Mouse (Mus musculus) A20 (cell line): ENCODE measurements around the gene Epha10.
A peak's percentile ranks its signal among the peaks of the same experiment; 100 is the strongest.

Experiments used
- DNase-seq: peaks from one replicate; pipeline ENCODE4 v3.0.0-alpha.2; 2011; ENCODE audit warnings: low read depth, low spot score

The Epha10 gene

DNA sequence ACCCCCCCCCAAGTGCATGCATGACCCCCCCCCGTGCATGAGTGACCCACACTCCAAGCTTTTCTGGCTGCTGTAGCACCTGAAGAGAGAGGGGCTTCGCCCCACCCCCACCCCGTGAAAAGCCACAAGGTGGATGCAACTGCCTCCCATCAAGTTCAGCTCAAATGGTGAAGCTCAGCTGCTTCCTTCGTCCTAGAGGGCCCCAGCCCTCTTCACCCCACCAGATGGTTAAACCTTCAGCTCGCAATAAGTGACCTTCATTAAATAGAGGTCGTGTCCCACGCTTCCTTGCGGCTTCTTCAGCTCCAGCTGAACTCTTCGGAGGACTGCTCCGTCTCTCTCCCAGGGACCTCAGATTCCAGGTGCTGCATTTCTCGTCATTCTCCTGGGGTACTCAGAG is at the start of gene Epha10:
Gene Epha10 (plus strand): TSS at position 301 of the 400 bp plus-strand sequence.
- no peak for DNase-seq

DNA sequence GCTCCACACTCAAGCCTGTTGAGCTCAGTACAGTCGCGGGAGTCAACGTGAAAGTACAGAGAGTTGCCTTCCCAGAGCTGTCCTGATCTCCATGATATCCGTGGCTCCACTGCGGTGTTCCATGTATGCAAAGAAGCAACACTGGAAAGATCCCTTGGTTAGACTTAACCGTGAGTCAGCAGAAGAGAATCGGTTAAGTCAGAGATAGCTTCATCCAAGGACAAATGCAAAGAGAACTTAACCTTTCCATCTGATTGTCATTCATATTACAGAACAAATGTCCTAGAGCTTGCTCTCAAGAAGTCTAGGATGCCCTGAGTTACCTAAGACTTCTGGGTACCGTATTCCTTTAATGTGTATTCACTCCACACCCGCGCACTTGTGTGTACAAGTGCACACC is 47.9 kb upstream of the Epha10 start:
- no peak for DNase-seq

DNA sequence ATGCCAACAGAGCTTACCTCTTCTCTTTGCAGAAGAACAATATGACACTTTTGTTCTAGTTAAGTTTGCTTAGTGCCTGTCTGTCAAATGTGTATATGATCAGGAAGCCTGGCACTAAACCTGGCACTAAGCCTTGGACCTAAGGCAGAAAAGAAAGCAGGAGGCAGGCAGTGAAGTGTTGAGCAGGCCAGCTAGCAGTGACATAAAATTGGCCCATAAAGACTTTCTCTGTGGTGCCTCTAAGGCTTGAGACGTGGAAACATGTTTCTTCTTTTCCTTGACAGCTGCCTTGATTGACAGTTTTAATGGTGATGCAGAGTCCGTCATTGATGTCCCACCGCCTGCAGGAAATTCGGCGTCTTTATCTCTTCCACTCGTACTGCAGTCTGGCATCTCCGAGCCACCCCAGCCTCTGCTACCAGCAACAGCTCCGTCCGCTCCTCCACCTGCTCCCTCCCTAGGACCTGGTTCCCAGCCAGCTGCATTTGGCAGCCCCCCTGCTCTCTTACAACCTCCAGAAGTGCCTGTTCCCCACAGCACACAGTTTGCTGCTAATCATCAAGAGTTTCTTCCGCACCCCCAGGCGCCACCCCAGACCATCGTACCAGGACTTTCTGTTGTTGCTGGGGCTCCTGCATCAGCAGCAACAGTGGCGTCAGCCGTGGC is 42.5 kb upstream of the Epha10 start:
- DNase-seq, result no peak

GRCm38 (mm10) chr4:124840998-124841397 is 39.7 kb upstream of the Epha10 start:
- DNase-seq, result peak; percentile 36

DNA sequence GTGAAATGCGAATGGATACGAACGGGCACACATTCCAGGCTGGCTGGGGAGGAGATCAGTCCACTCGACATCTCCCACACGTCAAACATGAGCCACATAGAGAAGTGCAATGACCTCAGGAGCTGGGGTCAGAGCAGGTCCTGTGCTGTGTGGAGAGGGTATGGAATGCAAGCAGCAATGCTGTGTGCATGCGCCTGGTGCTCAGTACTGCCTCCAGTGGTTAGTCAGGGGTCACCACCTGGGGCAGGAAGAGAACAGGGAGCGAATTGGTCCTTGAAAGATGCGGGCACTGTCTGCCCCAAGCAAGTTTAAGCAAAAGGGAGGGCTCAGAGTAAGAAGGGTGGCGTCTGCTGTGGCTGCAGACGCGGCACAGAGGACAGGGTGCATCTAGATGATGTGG is 37.2 kb upstream of the Epha10 start:
- peak; percentile 53 for DNase-seq

- peak; percentile 75 for DNase-seq
Measured at GRCm38 (mm10) chr4:124847573-124847972, 33.1 kb upstream of the Epha10 start.

DNA sequence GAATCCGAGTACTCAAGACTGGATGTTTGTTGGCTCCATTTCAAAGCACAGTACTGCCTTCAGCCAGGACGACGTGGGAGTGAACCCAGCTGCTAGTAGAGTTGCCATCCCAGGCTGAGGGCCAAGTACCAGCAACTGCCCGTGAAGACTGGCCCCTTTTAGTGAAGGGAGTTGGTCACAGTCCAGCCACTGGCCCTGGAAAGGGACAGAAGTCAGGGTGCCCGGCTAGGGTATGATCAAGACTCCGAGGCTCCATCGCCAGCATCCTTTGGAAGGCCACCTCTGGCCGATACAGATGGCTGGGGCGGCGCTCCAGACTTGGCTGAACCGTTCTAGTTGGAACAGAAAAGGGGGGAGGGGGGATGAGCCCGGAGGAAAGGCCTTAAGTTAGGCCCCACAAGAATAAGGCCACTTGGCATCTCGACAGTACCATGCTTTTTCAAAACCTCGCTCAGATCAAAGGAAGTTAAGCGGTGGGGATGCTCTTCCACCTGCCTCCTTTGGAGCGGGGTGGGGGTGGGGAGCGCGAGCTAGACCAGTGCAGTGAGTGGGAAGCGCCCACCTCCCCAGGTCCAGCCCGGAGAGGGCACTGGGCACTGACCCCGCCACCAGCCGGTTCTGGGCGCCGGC is 31.0 kb upstream of the Epha10 start:
- no peak for DNase-seq

DNA sequence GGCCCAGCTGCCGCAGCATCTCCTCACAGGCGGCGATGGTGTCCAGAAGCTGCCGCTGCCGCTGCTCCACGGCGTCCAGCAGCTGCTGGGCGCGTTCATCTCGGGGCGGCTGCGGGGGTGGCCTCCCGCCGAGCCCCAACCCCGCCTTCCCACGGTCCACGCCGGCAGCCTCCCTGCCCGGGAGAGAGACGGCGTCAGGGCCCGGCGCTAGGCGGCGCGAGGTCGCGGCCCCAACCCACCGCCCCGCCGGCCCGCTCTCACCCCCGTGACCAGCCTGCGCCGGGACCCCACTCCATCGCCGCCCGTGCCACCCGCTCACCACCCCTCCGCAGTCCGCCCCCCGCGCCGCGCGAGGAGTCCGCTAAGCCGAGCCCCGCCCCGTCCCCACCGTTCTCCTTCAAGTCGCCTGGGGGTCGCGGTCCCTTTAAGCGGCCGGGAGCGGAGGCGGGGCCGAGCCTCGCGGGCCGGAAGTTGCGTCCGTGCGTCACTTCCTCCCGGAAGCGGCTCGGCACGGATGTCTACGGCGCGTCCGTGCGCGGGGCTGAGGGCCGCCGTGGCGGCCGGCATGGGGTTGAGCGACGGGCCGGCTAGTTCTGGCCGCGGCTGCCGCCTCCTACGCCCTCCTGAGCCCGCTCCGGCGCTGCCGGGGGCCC is 30.3 kb upstream of the Epha10 start, which contains the start of gene Yrdc:
Gene Yrdc (plus strand): TSS at position 419 of the 653 bp plus-strand sequence.
- peak; percentile 96 for DNase-seq

GRCm38 (mm10) chr4:124850933-124851658 is 29.6 kb upstream of the Epha10 start, which contains the start of gene 1110065P20Rik:
Gene 1110065P20Rik, minus strand, starts transcription at chr4:124851196.
- peak; percentile 77 for DNase-seq

GRCm38 (mm10) chr4:124856294-124856693 is 24.4 kb upstream of the Epha10 start:
- DNase-seq, result no peak

GRCm38 (mm10) chr4:124858370-124858769 is 22.3 kb upstream of the Epha10 start:
- no peak for DNase-seq

DNA sequence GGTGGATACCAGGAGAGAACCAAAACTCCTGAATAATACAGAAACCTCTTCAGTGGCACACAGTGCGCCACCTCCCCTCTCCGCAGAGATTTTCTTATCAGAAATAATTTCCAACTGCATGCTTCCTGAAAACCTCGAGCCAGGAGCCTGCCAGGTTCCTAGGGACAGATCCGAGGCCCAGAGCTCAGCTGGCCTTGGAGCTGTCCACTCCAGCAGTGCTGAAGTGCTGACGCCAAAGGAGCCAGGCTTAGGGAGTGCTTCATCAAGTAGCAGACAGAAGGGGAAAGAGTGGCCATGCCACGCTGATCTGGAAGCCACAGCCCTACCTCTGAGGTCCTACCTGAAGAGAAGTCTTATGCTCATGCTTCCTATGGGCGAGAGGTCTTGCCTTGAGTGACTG is 20.3 kb upstream of the Epha10 start:
- DNase-seq, result peak; percentile 11

DNA sequence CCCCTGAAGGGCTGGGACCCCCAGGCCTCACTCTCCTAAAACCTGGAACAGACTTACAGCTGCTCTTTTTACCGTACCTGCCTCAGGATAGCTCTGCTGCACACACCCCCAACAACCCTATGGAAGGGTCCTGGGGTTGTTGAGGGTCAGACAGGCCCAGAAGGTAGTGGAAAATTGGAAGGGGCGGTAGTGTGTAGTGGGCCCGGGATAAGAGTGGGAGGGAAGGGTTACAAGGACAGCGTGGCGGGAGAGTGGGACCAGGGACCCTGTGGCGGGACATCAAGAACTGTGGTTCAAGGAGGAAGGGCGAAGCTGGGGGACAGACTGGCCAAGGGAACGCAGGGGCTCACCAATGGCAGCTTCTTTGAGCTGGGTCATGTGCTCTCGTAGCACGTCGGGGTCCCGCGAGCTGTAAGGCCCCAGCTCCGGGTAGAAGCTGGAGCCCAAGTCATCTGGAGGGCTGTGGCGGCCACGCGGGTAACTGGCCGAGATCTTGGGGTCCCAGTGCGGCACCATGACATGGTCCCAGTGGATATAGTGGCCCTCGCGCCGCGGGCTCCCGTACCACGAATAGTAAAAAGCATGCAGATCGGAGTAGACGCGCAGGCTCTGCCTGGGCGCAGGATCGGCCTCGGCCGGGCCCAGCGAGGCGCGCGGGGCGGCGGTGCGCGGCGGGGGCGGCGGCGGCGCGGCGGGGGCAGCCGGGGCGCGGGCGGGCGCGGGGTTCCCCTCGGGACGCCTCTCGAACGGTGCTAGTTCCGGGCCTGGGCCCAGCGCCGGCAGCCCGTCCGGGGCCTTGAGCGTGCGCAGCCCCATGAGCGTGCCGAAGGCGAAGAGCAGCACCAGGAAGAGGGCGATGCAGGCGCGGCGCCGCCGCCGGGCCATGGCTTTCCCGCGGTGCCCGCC is 19.2 kb upstream of the Epha10 start, which contains the start of gene Maneal:
Gene Maneal (minus strand): TSS at position 889 of the 906 bp plus-strand sequence.
- DNase-seq, result no peak

- DNase-seq, result no peak
Measured at GRCm38 (mm10) chr4:124872719-124873118, 8.0 kb upstream of the Epha10 start.

DNA sequence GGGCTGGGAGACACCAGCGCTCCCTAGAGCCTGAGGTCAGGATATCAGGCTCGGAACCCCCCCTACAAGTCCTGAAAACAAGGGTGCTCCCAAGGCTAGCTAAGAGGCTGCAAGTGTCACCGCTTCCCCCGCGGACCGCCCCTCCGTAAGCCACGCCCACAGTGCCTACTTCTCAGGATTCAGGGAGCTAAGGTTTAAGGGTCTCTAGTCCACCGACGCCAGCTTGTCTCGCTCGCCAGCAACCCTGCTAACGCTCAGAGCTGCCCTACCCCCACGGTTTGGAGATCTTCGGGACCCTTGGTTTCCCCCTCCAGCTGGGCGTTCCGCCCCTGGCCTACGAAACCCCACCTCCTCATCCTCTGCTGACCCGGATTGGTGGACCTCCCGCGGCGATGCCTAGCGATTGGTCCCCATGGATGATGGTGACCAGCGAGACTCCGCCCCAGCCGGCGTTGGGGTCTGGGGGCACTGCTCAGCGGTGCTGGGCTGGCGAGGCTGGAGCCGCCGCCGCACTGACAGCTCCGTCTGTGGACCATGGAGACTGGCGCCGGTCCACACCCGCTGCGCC is 726 bp downstream of the Epha10 start:
- DNase-seq, result no peak

DNA sequence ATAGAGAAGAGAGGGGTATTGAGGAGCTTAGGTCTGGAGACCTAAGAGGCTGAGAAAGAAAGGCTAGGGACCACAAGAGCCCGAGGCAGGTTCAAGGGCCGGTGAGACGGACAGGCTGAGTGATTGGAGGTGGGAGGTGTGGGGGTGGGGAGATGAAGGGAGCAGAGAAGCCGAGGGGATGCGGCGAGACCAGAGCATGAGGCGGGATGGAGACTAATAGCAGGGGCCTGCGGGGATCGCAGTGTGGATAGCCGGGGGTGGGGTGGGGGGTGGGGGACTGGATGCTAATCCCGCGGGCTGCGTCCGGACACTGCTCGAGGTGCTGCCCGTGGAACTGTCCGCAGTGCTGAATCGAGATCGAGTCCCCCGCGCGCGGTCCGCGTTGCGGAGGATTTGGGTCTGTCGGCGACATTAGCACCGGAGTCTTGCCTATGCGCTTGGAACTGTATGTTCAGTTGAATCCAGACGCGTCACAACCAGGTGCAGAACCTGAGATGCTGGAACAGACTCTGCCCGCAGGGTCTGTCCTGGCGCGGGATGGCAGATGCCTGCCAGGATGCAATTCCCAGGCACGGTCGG is 1.5 kb downstream of the Epha10 start:
- DNase-seq, result no peak

- no peak for DNase-seq
Measured at GRCm38 (mm10) chr4:124888702-124889101, 8.0 kb downstream of the Epha10 start.

DNA sequence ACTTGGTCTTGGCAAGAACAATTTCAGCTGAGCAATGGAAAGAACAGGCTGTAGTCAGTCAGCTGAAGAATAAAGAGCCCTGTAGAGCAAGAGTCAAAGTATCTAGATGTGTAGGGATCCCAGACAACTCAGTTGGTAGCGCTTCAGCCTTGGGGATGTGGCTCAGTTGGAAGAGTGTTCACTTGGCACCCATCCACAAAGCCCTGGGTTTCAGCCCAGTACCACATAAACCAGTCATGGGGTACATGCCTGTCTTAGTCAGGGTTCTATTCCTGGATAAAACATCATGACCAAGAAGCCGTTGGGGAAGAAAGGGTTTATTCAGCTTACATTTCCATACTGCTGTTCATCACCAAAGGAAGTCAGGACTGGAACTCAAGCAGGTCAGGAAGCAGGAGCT is 9.2 kb downstream of the Epha10 start:
- no peak for DNase-seq

DNA sequence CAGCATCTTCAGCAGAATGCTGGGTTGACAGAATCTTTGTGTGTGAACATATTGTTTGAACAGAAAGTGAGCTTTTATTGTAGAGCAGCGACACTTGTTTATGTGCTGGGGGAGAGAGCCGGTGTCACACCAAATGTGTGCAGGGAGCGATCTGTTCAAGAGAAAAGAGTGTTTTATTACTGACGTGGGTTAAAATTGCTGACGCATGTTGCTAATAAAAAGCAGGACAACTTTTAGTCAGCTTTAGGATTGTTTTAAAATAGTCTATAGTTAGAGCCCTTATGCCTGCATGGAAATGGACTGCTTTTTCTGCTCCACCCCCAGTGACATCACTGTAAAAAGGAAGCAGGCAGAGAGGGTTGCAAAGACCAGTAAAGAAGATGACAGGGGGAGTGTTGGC is 10.1 kb downstream of the Epha10 start:
- no peak for DNase-seq

- no peak for DNase-seq
Measured at GRCm38 (mm10) chr4:124893769-124894168, 13.1 kb downstream of the Epha10 start.
